Mouse (Mus musculus): ENCODE data around the gene Myod1.

Myod1 gene

DNA sequence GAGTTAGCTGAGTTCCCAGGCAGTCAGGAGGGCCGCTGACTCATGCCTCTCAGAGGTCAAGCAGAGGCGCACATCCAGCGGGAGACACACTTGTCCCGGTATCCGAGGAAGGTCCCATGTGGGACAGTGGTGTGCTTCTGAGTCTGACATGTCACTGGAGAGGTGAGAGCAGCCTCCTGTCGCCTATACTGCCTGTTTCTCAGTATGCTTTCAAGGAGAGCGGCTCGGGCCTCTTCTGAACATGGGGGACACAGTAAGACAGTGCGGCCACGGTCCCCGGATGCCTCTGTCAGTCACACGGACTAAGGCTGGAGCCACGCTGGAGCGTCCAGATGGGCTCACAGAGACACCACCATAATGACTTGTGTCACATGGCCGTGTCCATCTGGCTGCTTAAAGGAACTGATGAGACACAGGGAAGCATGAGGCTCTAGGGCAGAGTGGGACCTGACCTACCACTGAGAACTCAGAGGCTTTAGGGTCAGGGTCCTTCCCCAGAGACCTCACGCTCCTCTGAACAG is 41.9 kb downstream of the Myod1 start:
- no peak for DNase-seq

DNA sequence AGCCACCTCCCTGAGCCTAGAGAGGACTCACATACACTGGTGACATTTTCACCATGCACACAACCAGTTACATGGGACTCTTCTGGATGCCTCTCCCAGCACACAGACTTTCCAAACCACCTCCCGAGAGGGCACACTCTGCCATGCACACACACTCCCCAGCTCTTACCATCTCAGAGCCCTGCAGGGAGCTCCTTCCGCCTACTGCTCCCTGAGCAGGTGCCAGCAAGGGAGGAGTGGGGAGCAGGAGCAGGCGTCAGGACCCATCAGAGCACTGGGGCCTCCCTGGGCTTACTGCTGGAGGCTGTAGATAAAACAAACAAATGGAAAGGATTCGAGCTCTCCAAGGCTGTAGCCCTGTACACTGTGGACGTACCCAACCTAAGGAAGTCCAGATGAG is 45.3 kb downstream of the Myod1 start:
- DNase-seq, result no peak

DNA sequence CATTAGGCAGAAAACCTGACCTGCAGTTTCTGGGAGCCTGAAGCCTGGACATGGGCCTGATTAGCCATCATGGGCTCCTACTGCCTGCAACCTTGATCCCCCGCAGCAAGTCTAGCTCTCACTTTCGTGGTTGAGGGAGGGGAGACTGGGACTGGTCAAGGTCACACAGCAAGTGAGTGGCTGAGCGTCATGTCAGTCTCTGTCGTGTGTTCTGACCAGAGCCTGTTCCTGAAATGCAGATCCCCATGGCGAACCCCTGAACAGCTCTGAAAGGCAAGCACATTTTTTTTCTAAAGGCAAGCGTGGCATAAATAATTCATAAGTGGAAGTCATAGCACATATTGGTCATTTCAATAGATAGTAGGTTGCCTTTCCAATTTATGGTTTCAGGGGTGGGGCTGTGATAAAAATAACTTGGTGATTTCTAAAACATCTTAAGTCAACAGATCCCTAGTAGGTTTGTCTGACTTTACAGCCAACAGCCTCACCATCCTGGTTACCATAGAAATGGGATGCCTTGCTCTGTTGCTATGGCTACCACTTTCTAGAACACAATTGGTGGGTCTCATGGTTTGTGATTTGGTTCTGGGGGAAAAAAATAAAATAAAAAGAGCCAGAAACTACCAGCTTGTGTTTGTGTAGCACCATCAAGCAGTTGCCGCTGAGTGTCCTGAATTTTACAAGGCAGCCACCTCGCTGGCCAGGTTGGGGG is 45.9 kb downstream of the Myod1 start:
- no peak for DNase-seq

DNA sequence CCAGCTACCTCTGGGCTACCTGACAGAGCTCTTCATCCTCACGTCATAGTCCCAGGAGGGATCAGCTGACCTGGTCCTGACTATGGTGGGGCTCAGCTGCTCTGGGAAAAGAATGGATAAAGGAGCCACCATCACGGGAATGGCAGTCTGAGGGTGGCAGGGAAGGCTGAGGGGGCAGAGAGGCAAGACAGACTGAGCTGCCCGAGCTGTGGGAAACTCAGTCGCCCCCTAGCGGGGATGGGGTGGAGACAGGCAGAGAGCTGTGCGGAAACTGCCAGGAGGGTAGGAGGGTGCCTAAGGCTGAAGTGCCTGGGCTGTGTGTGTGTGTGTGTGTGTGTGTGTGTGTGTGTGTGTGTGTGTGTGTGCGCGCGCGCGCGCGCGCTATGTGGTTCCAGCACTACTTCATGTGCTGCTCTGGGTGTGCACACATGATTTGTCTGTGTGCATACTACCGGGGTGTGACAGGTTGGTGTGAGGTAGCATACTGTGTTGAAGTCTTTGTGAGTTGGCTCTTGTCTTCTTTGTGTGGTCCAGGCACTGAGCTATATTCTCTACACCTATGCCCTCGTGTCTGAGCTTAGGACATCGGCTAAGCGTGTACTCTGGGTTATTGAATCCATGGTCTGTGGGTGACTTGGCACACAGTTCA is 46.6 kb downstream of the Myod1 start:
- DNase-seq, result peak; percentile 39

DNA sequence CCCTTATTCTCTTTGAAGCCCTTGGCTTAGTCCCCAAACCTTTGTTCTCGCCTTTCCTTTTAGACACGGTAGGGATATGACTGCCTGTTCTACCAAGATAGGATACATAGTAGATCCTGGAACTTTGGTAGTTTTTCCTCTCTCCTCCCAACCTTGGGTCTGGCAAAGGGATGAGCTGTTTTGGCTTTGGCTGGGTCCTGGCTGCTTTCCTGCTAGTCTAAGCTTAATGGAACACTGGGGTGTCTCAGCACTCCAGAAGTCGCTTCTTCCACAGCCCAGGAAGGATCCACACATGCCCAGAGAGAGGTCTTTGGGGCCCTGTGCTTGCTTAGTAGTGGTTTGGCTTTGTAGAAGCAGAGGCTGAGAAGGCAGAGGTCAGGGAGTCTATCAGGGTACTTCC is 47.7 kb downstream of the Myod1 start:
- no peak for DNase-seq

DNA sequence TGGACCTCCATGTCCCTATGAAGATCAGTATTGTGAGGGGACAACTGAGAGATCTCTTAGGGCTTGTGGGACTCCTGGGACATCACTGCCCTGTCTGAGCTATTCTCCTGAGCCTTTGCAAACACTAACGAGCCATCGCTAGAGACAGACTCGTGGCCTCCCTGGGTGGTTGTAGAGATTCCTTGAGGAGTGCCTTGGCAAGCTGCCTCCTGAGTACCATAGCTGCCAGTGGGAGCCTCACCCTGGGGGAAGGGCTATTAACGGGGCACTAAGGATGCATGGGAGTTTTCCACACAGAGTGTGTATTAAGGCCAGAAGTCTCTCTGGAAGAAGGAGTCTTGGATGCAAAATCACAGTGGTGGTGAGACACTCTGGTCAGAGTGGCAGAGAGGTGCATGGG is 48.7 kb downstream of the Myod1 start:
- DNase-seq, result no peak
